Mouse (Mus musculus): ENCODE results near the gene Cnn3. TPM values are rescaled to one million over a fixed set of nuclear protein-coding genes. Genes with fewer than 3 reads are reported as not detected.

Cnn3 gene
- total and polyA plus RNA-seq, 2 experiments from 2014 or later = 122 to 181 TPM

DNA sequence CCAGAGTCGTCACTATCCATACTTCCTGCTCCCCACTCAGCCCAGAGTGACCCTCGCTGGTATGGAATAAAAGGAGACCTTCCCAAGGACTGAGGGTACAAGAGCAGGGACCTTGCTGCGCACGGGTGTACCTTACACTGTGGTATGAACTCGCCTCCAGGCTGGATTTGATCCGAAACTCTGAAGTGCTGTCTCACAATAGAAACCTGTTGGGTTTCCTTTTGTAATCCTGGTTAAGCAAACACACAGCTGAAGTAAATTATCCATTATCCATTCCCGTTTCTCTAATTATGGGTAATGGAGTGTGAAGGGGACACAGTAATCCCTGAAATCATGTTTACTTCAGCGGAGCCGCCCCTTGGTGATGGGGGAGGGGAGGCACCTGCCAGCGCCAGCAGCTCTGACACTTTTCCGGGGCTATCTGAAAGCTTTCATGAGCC lies 21.8 kb downstream of the Cnn3 start:
- Histone ChIP-seq H3K4me1 (ENCODE audit: insufficient read depth, low read length) (0 out of 2 replicates have a peak, but pooled peaks cover 3% of the 10 kb centered on the region), H3K9me3 (ENCODE audit: low read length) (no peaks in the 10 kb centered on the region), H3K9ac (replicated peaks; ENCODE audit: low read length, poor library complexity, severe bottlenecking) (no peak overlapping the region), H3K36me3 (ENCODE audit: insufficient read depth, low read length) (peaks cover 9% of the 10 kb centered on the region; the same call in 1 of the 2 replicates), H3K4me2 (ENCODE audit: low read depth, low read length, poor library complexity, severe bottlenecking) (no peak overlapping the region), H3K27me3 (ENCODE audit: insufficient read depth, low read length) (no peaks in the 10 kb centered on the region), H3K4me3 (ENCODE audit: low read depth, low read length) (no peak overlapping the region), H3K27ac (ENCODE audit: low read depth, low read length) (no peak overlapping the region)
- ATAC-seq (ENCODE audit: low FRiP score) (no peak), DNase-seq (ENCODE audit: low spot score) (peak; percentile 46)
- no peak for TF ChIP-seq CTCF (IDR thresholded peaks at IDR 0.05)
- 22% methylated on average over 11 of the region's 11 CpGs for WGBS

DNA sequence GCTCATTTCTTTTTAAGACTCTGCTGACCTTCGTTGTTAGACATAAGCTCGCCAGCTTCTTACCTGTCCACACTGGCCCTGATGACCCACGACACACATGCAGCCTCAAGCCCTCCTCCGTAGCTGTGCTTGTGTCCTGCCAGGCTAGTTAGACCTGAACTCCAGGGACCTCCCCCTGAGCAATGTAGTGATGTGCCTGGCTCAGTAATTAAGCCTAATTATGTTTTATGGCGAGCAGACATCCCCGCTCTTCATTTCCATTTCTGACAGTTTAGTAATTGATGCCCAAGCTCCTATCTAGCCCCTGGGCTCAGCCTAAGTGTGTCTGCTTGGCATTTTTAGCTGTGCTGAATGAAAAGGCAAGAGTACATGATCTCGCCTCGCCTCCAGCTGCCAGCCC lies 22.3 kb downstream of the Cnn3 start:
- Histone ChIP-seq H3K36me3 (ENCODE audit: insufficient read depth, low read length) (peaks cover 9% of the 10 kb centered on the region; the same call in 1 of the 2 replicates), H3K27me3 (ENCODE audit: insufficient read depth, low read length) (no peaks in the 10 kb centered on the region), H3K27ac (ENCODE audit: low read depth, low read length) (no peak overlapping the region), H3K4me1 (ENCODE audit: insufficient read depth, low read length) (0 out of 2 replicates have a peak, but pooled peaks cover 3% of the 10 kb centered on the region), H3K4me2 (ENCODE audit: low read depth, low read length, poor library complexity, severe bottlenecking) (no peak overlapping the region), H3K4me3 (ENCODE audit: low read depth, low read length) (no peak overlapping the region), H3K9ac (replicated peaks; ENCODE audit: low read length, poor library complexity, severe bottlenecking) (no peak overlapping the region), H3K9me3 (ENCODE audit: low read length) (no peaks in the 10 kb centered on the region)
- 61% methylated on average over 8 of the region's 8 CpGs for WGBS
- no peak for TF ChIP-seq CTCF (IDR thresholded peaks at IDR 0.05)
- DNase-seq (ENCODE audit: low spot score) (no peak), ATAC-seq (ENCODE audit: low FRiP score) (no peak)

DNA sequence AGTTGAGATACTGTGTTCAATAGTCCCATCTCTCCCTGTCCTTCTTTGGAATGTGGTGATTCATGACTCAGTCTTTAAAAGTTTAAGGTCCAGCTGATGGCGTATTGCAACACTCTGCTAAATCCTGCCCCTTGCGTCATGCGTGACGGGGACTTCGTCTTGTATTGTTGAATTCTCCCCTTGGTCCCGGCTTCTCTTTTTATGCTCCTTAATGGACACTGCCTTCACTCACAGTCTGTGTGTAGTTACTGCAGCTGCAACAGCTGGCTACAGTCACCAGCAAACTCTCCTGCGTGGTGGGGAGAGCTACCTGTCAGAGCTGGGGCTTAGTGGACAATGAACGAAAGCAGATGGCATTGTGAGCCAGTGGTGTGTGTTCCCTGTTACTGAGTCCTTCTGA lies 23.2 kb downstream of the Cnn3 start:
- H3K9ac ChIP-seq (replicated peaks; ENCODE audit: low read length, poor library complexity, severe bottlenecking) = no peak overlapping the region
- DNase-seq (ENCODE audit: low spot score) (no peak), ATAC-seq (ENCODE audit: low FRiP score) (no peak)
- peaks cover 6% of the 10 kb centered on the region; the same call in 1 of the 2 replicates for H3K36me3 ChIP-seq (ENCODE audit: insufficient read depth, low read length)
- no peaks in the 10 kb centered on the region for H3K4me1 ChIP-seq (ENCODE audit: insufficient read depth, low read length)
- H3K27ac ChIP-seq (ENCODE audit: low read depth, low read length) = no peak overlapping the region
- 82% methylated on average over 8 of the region's 8 CpGs for WGBS
- H3K9me3 ChIP-seq (ENCODE audit: low read length) = no peaks in the 10 kb centered on the region
- TF ChIP-seq CTCF (IDR thresholded peaks at IDR 0.05) = no peak
- no peak overlapping the region for H3K4me2 ChIP-seq (ENCODE audit: low read depth, low read length, poor library complexity, severe bottlenecking)
- no peaks in the 10 kb centered on the region for H3K27me3 ChIP-seq (ENCODE audit: insufficient read depth, low read length)
- H3K4me3 ChIP-seq (ENCODE audit: low read depth, low read length) = no peak overlapping the region

DNA sequence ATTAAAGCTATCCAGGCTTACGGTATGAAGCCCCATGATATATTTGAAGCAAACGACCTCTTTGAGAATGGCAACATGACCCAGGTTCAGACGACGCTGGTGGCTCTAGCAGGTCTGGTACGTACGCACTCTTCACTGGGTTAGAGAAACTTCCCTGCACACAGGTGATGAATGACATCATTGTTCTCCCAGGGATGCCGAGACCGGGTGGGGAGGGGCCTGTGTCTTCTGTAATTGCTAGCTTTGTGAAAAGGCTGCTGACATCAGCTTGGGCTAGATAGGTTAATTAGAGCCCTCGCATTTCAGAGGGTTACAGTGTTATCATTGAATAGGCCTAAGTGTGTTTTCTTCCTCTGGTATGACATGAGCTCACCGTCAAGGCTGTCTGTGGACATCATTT lies 25.1 kb downstream of the Cnn3 start:
- H3K27me3 ChIP-seq (ENCODE audit: insufficient read depth, low read length) = no peaks in the 10 kb centered on the region
- H3K9ac ChIP-seq (replicated peaks; ENCODE audit: low read length, poor library complexity, severe bottlenecking) = no peak overlapping the region
- 83% methylated on average over 10 of the region's 10 CpGs for WGBS
- no peak overlapping the region for H3K4me2 ChIP-seq (ENCODE audit: low read depth, low read length, poor library complexity, severe bottlenecking)
- H3K36me3 ChIP-seq (ENCODE audit: insufficient read depth, low read length) = peaks cover 13% of the 10 kb centered on the region; the same call in 1 of the 2 replicates
- ATAC-seq (ENCODE audit: low FRiP score) (no peak), DNase-seq (ENCODE audit: low spot score) (no peak)
- H3K4me1 ChIP-seq (ENCODE audit: insufficient read depth, low read length) = no peaks in the 10 kb centered on the region
- no peak for TF ChIP-seq CTCF (IDR thresholded peaks at IDR 0.05)
- H3K27ac ChIP-seq (ENCODE audit: low read depth, low read length) = no peak overlapping the region
- no peak overlapping the region for H3K4me3 ChIP-seq (ENCODE audit: low read depth, low read length)
- H3K9me3 ChIP-seq (ENCODE audit: low read length) = no peaks in the 10 kb centered on the region

DNA sequence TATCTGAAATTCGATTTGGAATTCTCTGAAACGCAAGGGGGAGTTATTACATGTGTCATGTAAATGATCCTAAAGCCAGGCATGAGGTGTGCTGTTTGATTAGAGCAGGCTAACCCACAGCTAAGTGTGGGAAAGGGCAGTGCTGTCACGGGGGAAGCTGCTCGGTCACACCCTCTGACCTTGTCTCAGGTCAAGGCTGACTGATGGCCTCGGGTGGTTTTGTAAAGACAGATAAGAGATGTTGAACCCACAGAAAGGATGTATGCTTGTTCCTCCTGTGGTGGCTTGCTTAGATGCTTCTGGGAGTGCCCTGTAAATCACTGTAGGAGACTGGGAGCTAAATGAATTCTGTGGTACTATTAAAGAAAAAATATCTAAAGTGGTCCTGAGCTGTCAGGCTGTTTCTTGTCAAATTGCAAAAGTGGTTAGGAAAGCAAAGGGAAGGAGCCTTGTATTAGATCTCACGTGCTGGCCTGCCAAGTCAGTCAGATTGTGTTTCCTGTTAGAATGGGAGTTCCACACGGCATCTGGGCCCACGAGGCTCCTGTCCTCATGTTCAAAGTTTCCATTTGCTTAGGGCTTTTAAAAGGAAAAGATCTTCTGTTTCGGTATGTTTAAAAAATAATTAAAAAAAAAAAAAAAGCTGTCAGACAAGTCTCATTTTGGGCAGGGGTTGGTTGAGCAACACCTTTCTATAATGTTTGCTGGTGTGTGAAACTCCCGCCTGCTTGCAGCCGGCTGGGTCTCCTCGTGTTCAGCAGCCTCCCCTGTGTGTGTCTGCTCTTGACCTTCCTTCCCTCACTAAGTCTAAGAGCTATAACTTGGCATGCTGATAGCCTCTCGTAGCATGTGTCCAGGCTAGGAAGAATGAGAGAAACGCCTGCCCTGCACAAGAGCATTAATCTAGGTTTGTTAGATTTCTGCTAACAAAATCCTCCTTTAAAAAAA lies 32.5 kb downstream of the Cnn3 start:
- no peak for TF ChIP-seq CTCF (IDR thresholded peaks at IDR 0.05)
- Histone ChIP-seq H3K4me2 (ENCODE audit: low read depth, low read length, poor library complexity, severe bottlenecking) (no peak overlapping the region), H3K36me3 (ENCODE audit: insufficient read depth, low read length) (peaks cover 20% of the 10 kb centered on the region), H3K4me3 (ENCODE audit: low read depth, low read length) (no peak overlapping the region), H3K27me3 (ENCODE audit: insufficient read depth, low read length) (no peaks in the 10 kb centered on the region), H3K27ac (ENCODE audit: low read depth, low read length) (no peak overlapping the region), H3K4me1 (ENCODE audit: insufficient read depth, low read length) (no peaks in the 10 kb centered on the region), H3K9me3 (ENCODE audit: low read length) (no peaks in the 10 kb centered on the region), H3K9ac (replicated peaks; ENCODE audit: low read length, poor library complexity, severe bottlenecking) (no peak overlapping the region)
- ATAC-seq (ENCODE audit: low FRiP score) (no peak), DNase-seq (ENCODE audit: low spot score) (no peak)
- WGBS = 82% methylated on average over 14 of the region's 14 CpGs
